Mouse (Mus musculus): ENCODE results near the gene Sec16a. TPM values are rescaled to one million over a fixed set of nuclear protein-coding genes. Genes with fewer than 3 reads are reported as not detected.
A peak's percentile ranks its signal among the peaks of the same experiment; 100 is the strongest.
"Not testable (repeated sequence)": the region's sequence is repeated elsewhere in the genome, so short reads cannot be mapped to it uniquely, and the experiment has no call there.

Sec16a gene
- total and polyA plus RNA-seq, 2 experiments from 2014 or later, result 12.6 to 76.7 TPM

DNA sequence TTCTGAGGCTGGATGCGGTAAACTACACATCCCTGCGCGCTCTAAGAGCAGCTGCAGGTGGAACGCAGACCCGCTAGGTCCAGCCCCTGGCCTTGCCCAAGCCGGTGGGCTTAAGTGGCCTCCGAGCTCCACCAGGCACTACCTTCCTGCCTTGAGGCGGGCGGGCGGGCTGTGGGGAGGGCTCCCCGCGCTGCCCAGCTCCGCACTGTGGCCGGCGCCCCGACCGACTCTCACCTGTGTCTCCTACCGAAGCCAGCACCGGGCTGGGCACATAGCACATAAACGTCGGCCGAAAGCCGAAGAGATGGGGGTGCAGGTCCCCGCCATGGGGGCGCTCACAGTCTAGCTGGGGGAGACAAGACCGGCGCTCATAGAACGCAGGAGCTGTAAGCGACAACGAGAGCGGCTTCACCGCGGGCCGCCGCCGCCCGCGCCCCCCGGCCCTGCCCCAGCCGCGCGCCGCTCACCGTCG lies 56.3 kb downstream of the Sec16a start:
- peak overlapping the region; percentile 77 for H3K27ac ChIP-seq (ENCODE audit: low read depth, low read length)
- WGBS, result 1% methylated on average over 28 of the region's 45 CpGs
- peaks cover 69% of the 10 kb centered on the region for H3K36me3 ChIP-seq (ENCODE audit: insufficient read depth, low read length)
- H3K4me1 ChIP-seq (ENCODE audit: insufficient read depth, low read length), result peaks cover 3% of the 10 kb centered on the region; the same call in 1 of the 2 replicates
- H3K9me3 ChIP-seq (ENCODE audit: low read length), result no peaks in the 10 kb centered on the region
- no peak for DNase-seq (ENCODE audit: low spot score)
- ATAC-seq (ENCODE audit: low FRiP score), result peak; percentile 60
- H3K4me2 ChIP-seq (ENCODE audit: low read depth, low read length, poor library complexity, severe bottlenecking), result peak overlapping the region; percentile 98
- peak overlapping the region; percentile 95 for H3K9ac ChIP-seq (replicated peaks; ENCODE audit: low read length, poor library complexity, severe bottlenecking)
- no peak for TF ChIP-seq CTCF (IDR thresholded peaks at IDR 0.05)
- peak overlapping the region; percentile 84 for H3K4me3 ChIP-seq (ENCODE audit: low read depth, low read length)
- H3K27me3 ChIP-seq (ENCODE audit: insufficient read depth, low read length), result no peaks in the 10 kb centered on the region

DNA sequence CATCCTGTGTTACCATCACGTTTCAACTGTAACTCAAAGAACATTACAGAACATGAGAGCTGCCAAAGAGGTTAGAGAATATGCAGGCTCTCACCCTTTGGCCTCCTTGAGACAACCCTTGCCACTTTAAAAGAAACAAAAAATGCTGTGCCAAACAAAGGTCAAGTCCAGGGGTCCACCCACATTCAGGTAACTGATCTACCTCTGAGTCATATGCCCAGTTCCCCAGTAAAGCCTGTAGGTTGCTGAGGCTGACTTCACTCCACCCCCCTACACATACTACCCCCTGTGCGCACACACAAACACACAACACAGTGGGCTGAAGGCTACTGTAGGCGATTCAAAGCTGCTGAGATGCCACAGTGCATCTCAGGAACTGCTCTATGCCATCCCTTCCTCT lies 57.3 kb downstream of the Sec16a start:
- peaks cover 3% of the 10 kb centered on the region; the same call in 1 of the 2 replicates for H3K4me1 ChIP-seq (ENCODE audit: insufficient read depth, low read length)
- peak overlapping the region; percentile 98; the same call in 1 of the 2 replicates for H3K4me2 ChIP-seq (ENCODE audit: low read depth, low read length, poor library complexity, severe bottlenecking)
- ATAC-seq (ENCODE audit: low FRiP score), result no peak
- no peak overlapping the region for H3K4me3 ChIP-seq (ENCODE audit: low read depth, low read length)
- 86% methylated on average over 3 of the region's 3 CpGs for WGBS
- H3K9ac ChIP-seq (replicated peaks; ENCODE audit: low read length, poor library complexity, severe bottlenecking), result no peak overlapping the region
- H3K36me3 ChIP-seq (ENCODE audit: insufficient read depth, low read length), result peaks cover 68% of the 10 kb centered on the region
- no peak overlapping the region for H3K27ac ChIP-seq (ENCODE audit: low read depth, low read length)
- H3K9me3 ChIP-seq (ENCODE audit: low read length), result no peaks in the 10 kb centered on the region
- H3K27me3 ChIP-seq (ENCODE audit: insufficient read depth, low read length), result no peaks in the 10 kb centered on the region
- DNase-seq (ENCODE audit: low spot score), result no peak
- TF ChIP-seq CTCF (IDR thresholded peaks at IDR 0.05), result no peak

DNA sequence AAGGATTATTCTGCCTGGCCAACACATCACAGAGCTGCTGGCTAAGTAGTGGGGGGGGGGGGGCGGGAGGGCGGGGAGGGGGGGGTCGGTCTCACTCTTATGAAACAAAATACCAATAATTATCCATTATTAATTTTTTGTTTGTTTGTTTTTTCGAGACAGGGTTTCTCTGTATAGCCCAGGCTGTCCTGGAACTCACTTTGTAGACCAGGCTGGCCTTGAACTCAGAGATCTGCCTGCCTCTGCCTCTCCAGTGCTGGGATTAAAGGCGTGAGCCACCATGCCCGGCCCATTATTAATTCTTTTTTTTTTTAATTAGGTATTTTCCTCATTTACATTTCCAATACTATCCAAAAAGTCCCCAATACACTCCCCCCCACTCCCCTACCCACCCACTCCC lies 64.1 kb downstream of the Sec16a start:
- H3K4me1 ChIP-seq (ENCODE audit: insufficient read depth, low read length); ATAC-seq (ENCODE audit: low FRiP score); H3K27me3 ChIP-seq (ENCODE audit: insufficient read depth, low read length); H3K9me3 ChIP-seq (ENCODE audit: low read length); DNase-seq (ENCODE audit: low spot score): not testable (repeated sequence)
- Histone ChIP-seq H3K4me2 (ENCODE audit: low read depth, low read length, poor library complexity, severe bottlenecking) (peak overlapping the region; percentile 66), H3K36me3 (ENCODE audit: insufficient read depth, low read length) (peaks cover 50% of the 10 kb centered on the region), H3K9ac (replicated peaks; ENCODE audit: low read length, poor library complexity, severe bottlenecking) (peak overlapping the region; percentile 79), H3K4me3 (ENCODE audit: low read depth, low read length) (peak overlapping the region; percentile 75), H3K27ac (ENCODE audit: low read depth, low read length) (peak overlapping the region; percentile 55; the same call in 1 of the 2 replicates)
- WGBS, result 34% methylated on average over 6 of the region's 6 CpGs

DNA sequence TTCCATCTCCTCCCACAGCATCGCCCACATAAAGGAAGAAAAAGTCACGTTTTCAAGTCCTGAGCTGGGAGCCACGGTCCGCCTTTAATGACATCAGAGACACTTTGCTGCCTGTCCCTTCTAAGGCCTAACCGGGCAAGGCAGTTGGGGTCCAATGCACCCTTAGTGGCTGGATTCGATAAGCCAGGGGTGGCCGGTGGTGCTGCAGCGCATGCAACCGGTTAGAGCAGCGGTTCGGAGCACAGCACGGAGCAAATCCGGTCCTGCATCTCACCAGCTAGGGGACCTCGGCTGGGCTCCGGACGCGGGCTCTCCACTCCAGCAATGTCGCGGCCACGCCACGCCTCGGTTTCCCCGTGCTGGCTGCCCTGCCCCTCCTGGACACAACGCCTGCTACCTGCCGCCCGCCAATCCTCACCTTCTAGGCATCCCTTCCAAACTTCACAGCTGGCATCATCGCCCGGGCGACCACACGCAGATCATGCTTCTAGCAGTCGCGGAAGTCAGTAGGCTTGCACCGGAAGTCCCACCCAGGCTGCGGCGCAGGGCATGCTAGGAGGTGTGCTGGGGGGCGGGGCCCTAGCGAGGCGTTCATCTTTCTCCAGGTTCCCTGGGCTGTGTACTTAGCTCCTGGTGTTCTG lies 64.8 kb downstream of the Sec16a start, which contains the start of gene Snapc4:
Gene Snapc4 (minus strand): TSS at position 523 of the 641 bp plus-strand sequence.
- WGBS, result 0% methylated on average over 38 of the region's 38 CpGs
- ATAC-seq (ENCODE audit: low FRiP score), result peak; percentile 93
- DNase-seq (ENCODE audit: low spot score), result peak; percentile 90
- TF ChIP-seq CTCF (IDR thresholded peaks at IDR 0.05), result no peak
- H3K4me2 ChIP-seq (ENCODE audit: low read depth, low read length, poor library complexity, severe bottlenecking), result peak within 1 kb of the TSS; percentile 66
- no peaks in the 10 kb centered on the region for H3K4me1 ChIP-seq (ENCODE audit: insufficient read depth, low read length)
- no peaks in the 10 kb centered on the region for H3K9me3 ChIP-seq (ENCODE audit: low read length)
- peaks cover 51% of the 10 kb centered on the region for H3K36me3 ChIP-seq (ENCODE audit: insufficient read depth, low read length)
- peak within 1 kb of the TSS; percentile 79 for H3K9ac ChIP-seq (replicated peaks; ENCODE audit: low read length, poor library complexity, severe bottlenecking)
- peak within 1 kb of the TSS; percentile 55; the same call in 1 of the 2 replicates for H3K27ac ChIP-seq (ENCODE audit: low read depth, low read length)
- no peaks in the 10 kb centered on the region for H3K27me3 ChIP-seq (ENCODE audit: insufficient read depth, low read length)
- peak within 1 kb of the TSS; percentile 75 for H3K4me3 ChIP-seq (ENCODE audit: low read depth, low read length)

DNA sequence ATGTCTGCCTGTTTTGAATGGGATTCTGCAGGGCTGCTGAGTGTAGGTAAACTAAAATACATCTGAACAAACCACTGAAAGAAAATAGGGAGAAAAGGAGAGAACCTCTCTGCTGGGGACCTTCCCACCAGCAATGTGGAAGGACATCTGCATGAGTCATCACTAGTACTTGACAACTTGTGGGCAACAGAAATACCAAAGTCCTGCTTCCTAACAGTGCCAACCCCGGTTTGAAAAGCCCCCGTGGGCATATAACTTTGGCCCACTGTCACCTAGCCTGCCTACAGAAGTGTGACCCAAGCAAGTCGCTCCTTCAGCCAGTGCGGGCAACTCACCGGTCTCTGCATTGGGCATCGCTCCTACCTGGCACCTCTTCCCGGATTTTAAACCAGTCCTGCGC lies 72.6 kb downstream of the Sec16a start:
- ATAC-seq (ENCODE audit: low FRiP score), result no peak
- Histone ChIP-seq H3K9me3 (ENCODE audit: low read length) (no peaks in the 10 kb centered on the region), H3K9ac (replicated peaks; ENCODE audit: low read length, poor library complexity, severe bottlenecking) (no peak overlapping the region), H3K27me3 (ENCODE audit: insufficient read depth, low read length) (no peaks in the 10 kb centered on the region), H3K4me3 (ENCODE audit: low read depth, low read length) (no peak overlapping the region), H3K36me3 (ENCODE audit: insufficient read depth, low read length) (peaks cover 88% of the 10 kb centered on the region), H3K4me2 (ENCODE audit: low read depth, low read length, poor library complexity, severe bottlenecking) (no peak overlapping the region), H3K4me1 (ENCODE audit: insufficient read depth, low read length) (no peaks in the 10 kb centered on the region), H3K27ac (ENCODE audit: low read depth, low read length) (no peak overlapping the region)
- no peak for TF ChIP-seq CTCF (IDR thresholded peaks at IDR 0.05)
- DNase-seq (ENCODE audit: low spot score), result no peak
- WGBS, result 95% methylated on average over 8 of the region's 8 CpGs

DNA sequence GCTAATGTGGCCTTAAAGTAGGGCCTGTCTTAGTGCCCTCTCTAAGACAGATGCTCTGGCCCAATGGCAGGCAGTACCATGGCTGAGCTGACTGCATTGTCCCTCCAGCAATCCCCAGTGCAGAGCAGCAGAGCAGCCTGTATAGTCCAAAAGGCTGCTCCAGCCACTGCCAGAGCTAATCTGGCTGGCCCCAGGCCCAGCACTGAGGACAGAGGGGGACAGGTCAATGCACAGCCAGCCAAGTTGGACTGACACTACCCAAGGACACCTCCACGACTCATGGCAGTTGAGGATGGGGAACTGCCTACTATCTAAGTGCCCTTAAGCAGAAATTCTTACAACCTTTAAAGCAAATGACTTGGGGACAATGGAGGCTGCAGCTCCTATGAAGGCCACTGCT lies 76.4 kb downstream of the Sec16a start:
- no peak overlapping the region for H3K9ac ChIP-seq (replicated peaks; ENCODE audit: low read length, poor library complexity, severe bottlenecking)
- no peak overlapping the region for H3K27ac ChIP-seq (ENCODE audit: low read depth, low read length)
- H3K4me1 ChIP-seq (ENCODE audit: insufficient read depth, low read length), result no peaks in the 10 kb centered on the region
- no peak overlapping the region for H3K4me3 ChIP-seq (ENCODE audit: low read depth, low read length)
- H3K36me3 ChIP-seq (ENCODE audit: insufficient read depth, low read length), result peaks cover 90% of the 10 kb centered on the region
- DNase-seq (ENCODE audit: low spot score) (no peak), ATAC-seq (ENCODE audit: low FRiP score) (no peak)
- TF ChIP-seq CTCF (IDR thresholded peaks at IDR 0.05), result no peak
- no peaks in the 10 kb centered on the region for H3K9me3 ChIP-seq (ENCODE audit: low read length)
- H3K4me2 ChIP-seq (ENCODE audit: low read depth, low read length, poor library complexity, severe bottlenecking), result no peak overlapping the region
- no peaks in the 10 kb centered on the region for H3K27me3 ChIP-seq (ENCODE audit: insufficient read depth, low read length)
- 83% methylated on average over 1 of the region's 1 CpGs for WGBS

All from midbrain, postnatal 0 days (tissue).